Mouse (Mus musculus) embryonic facial prominence, embryonic 11.5 days (tissue): Measurements from ENCODE around the gene Chd1. TPM values are rescaled to one million over a fixed set of nuclear protein-coding genes. Genes with fewer than 3 reads are reported as not detected.
"Not testable (repeated sequence)": the region's sequence is repeated elsewhere in the genome, so short reads cannot be mapped to it uniquely, and the experiment has no call there.

Experiments used
- ATAC-seq: fragments of 200-750 bp; cut with Nextera tagmentation; replicated peaks from 2 replicates; pipeline ENCODE4 v1.8.0; 2017; ENCODE audit warnings: low read depth; ENCODE audit not compliant: insufficient number of reproducible peaks, low FRiP score, low TSS enrichment
- DNase-seq: peaks from one replicate; pipeline ENCODE4 v3.0.0-alpha.2; 2015; ENCODE audit warnings: low spot score
- H3K27ac ChIP-seq: fragments of 300-500 bp; sonication (generic); replicated peaks from 2 replicates; pipeline ENCODE4 v1.5.1; 2014; ENCODE audit warnings: mild to moderate bottlenecking, low read depth, low read length, control low read depth
- H3K27me3 ChIP-seq: fragments of 300-500 bp; sonication (generic); 2 replicates; pipeline ENCODE4 v1.6.1; 2014; ENCODE audit warnings: mild to moderate bottlenecking, low read length, moderate library complexity, mixed read lengths; ENCODE audit not compliant: control insufficient read depth, insufficient read depth
- H3K36me3 ChIP-seq: fragments of 300-500 bp; sonication (generic); replicated peaks from 2 replicates; pipeline ENCODE4 v1.6.1; 2014; ENCODE audit warnings: low read depth, mild to moderate bottlenecking, low read length, moderate library complexity, mixed read lengths; ENCODE audit not compliant: control insufficient read depth, insufficient read depth
- H3K4me1 ChIP-seq: fragments of 300-500 bp; sonication (generic); 2 replicates; pipeline ENCODE4 v1.6.1; 2014; ENCODE audit warnings: low read length, mixed read lengths; ENCODE audit not compliant: control insufficient read depth, insufficient read depth
- H3K4me2 ChIP-seq: fragments of 300-500 bp; sonication (generic); 2 replicates; pipeline ENCODE4 v1.6.1; 2014; ENCODE audit warnings: low read depth, mild to moderate bottlenecking, control low read depth, low read length, moderate library complexity
- H3K4me3 ChIP-seq: fragments of 300-500 bp; sonication (generic); 2 replicates; pipeline ENCODE4 v1.5.1; 2014; ENCODE audit warnings: low read depth, low read length, control low read depth
- H3K9ac ChIP-seq: fragments of 300-500 bp; sonication (generic); replicated peaks from 2 replicates; pipeline ENCODE4 v1.6.1; 2014; ENCODE audit warnings: mild to moderate bottlenecking, control low read depth, low read length
- H3K9me3 ChIP-seq: fragments of 300-500 bp; sonication (generic); replicated peaks from 2 replicates; pipeline ENCODE4 v1.6.1; 2016; ENCODE audit warnings: mild to moderate bottlenecking, low read length, inconsistent platforms, mixed read lengths; ENCODE audit not compliant: control insufficient read depth
- WGBS: fragments of 180-500 bp; shearing (Covaris S2); extraction: QIAGEN DNeasy Blood & Tissue Kit; methylation state at CpG from one replicate; pipeline ENCODE4 v1.1.7; 2014; 5-methylcytosine and 5-hydroxymethylcytosine counted together
- polyA plus RNA-seq: library from polyadenylated mRNA; unstranded; fragments of >200 nt; fragmentation: Nextera tagmentation; extraction: Ambion mirVana; gene quantifications from 2 replicates; pipeline ENCODE4 v1.2.1, GENCODE M21; 2014

Chd1 gene
- polyA plus RNA-seq, 1 experiment from 2014 or later = 51.1 TPM

DNA sequence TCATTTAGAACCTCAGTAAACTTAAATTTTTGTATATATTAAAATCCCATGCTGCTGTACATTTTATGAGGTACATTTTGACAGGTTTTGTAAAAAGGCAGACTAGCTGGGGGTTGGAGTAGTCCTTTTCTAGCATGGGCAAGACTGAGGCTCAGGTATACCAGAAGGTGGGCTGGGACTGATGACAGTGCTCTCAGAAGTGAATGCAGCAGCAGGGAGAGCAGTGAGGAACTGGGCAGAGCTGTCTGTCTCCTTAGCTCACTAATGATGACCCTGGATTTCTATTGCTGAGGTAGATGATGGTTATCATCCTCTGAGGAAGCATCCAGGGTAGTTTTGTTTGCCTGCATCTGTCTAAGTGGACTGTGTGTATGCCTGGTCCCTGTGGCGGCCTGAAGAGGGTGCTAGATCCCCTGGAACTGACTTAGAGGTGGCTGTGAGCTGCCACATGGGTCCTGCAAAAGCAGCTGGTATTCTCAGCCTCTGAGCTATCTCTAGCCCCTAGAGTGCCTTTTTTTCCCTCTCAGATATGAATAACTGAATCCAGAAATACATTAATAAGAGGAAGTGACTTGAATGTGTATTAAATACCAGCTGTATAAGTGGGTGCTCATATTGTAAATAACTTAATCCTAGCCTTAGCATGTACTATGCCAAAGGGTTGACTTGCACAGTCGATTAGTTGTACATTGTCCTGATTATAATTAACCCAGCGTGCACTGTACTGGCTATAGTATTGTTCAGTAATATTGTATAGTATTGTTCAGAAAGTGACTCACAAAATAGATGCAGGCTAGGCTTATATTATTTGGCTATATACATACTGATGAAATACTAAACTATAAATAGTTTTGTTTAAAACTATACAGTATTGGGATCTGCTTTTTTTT, 10.5 kb downstream of the Chd1 start:
- WGBS = 86% methylated on average over 3 of the region's 3 CpGs

DNA sequence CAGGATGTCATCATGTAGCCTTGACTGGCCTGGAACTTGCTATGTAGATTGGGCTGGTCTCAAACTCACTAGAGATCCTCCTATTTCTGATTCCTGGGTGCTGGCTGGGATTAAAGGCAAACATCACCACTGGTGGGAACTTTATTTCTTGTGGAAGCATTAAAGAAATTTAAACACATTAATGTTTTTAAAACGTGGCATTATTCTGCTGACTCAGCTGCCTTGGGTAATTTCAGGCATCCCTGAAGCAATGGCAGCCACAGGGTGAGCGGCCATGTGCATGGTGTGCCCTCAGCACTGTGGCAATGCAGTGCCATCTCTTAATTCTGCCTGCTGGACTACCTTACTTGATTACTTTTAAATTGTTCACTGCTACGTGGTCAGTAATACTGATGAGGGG, 11.2 kb downstream of the Chd1 start:
- ATAC-seq (no peak), DNase-seq (no peak)
- Histone ChIP-seq H3K27ac (no peak overlapping the region), H3K9me3 (no peaks in the 10 kb centered on the region), H3K27me3 (no peaks in the 10 kb centered on the region), H3K4me1 (no peaks in the 10 kb centered on the region), H3K4me3 (no peak overlapping the region), H3K36me3 (no peaks in the 10 kb centered on the region), H3K9ac (no peak overlapping the region), H3K4me2 (no peak overlapping the region)
- 90% methylated on average over 3 of the region's 3 CpGs for WGBS

More for the DNA sequence above, 10.5 kb downstream of the Chd1 start:
- Histone ChIP-seq H3K4me2 (no peak overlapping the region), H3K27ac (no peak overlapping the region), H3K9ac (no peak overlapping the region), H3K4me3 (no peak overlapping the region), H3K27me3 (no peaks in the 10 kb centered on the region), H3K36me3 (no peaks in the 10 kb centered on the region), H3K4me1 (no peaks in the 10 kb centered on the region), H3K9me3 (no peaks in the 10 kb centered on the region)
- DNase-seq = peak; percentile 13
- peak; percentile 56; the same call in 1 of the 2 replicates for ATAC-seq

DNA sequence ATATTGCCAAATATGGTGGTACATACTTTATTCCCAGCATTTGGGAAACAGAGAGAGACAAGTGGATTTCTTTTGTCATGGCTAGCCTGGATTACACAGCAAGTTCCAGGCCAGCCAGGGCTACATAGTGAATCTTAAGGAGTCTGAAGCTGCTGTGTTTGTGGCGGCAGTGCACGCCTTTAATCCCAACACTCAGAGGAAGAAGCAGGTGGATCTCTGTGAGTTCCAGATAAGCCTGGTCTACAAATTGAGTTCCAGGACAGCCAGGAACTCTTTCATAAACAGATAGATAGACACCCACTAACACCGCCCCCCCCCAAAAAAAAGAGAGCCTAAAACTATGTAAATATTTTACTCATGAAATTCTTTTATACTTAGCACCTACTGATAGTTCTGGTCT, 16.1 kb downstream of the Chd1 start:
- WGBS = 94% methylated on average over 3 of the region's 3 CpGs

DNA sequence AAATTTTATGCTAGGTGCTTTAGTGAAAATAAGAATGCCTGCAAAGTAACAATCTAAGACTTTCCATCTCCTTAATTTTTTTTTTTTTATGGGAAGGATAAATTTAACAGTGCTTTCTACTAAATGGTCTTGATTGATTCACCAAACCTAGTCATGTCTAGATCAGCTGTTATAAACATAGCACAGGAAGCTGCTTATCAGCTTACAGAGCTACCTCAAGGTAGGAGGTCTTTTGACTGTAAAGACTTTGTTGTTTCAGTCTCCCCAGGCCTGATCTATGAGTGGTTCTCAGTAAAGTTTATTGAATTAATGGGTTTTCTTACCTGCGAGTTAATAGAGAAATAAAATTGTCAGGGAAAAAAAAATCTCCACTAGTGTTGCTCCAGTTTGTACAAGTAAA, 18.5 kb downstream of the Chd1 start:
- 86% methylated on average over 1 of the region's 1 CpGs for WGBS
- peaks cover 11% of the 10 kb centered on the region for H3K36me3 ChIP-seq

More for the DNA sequence above, 16.1 kb downstream of the Chd1 start:
- Histone ChIP-seq H3K27me3 (no peaks in the 10 kb centered on the region), H3K4me3 (no peak overlapping the region), H3K27ac (no peak overlapping the region), H3K9me3 (no peaks in the 10 kb centered on the region), H3K4me2 (no peak overlapping the region), H3K4me1 (no peaks in the 10 kb centered on the region), H3K9ac (no peak overlapping the region), H3K36me3 (peaks cover 2% of the 10 kb centered on the region; the same call in 1 of the 2 replicates)
- no peak for ATAC-seq
- no peak for DNase-seq

DNA sequence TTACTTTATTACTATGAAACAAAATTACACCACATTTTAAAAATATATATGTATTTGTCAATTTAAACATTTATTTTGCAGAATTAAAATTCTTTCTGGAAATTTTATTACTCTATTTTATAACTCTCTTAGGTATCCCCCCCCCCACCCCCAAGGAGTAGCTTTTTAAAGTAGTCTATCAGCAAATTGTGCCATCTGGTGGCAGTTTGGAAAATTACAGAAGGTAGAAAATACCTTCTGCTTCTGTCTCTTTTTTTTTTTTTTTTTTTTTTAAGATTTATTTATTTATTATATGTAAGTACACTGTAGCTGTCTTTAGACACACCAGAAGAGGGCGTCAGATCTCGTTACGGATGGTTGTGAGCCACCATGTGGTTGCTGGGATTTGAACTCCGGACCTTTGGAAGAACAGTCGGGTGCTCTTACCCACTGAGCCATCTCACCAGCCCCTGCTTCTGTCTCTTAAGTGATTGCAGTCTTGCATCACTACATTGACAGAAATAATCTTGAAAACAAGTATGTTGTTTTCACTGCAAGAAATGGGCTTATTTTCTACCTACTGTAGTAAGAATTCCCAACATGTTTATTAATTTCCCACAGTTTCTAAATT, 19.2 kb downstream of the Chd1 start:
- WGBS = 85% methylated on average over 2 of the region's 5 CpGs
- not testable (repeated sequence) for H3K4me2 ChIP-seq, H3K27me3 ChIP-seq, H3K27ac ChIP-seq, H3K4me1 ChIP-seq, H3K9ac ChIP-seq, H3K9me3 ChIP-seq, H3K4me3 ChIP-seq, ATAC-seq
- peak; percentile 72 for DNase-seq
- peaks cover 11% of the 10 kb centered on the region for H3K36me3 ChIP-seq

More for the DNA sequence above, 18.5 kb downstream of the Chd1 start:
- Histone ChIP-seq H3K4me2 (no peak overlapping the region), H3K4me1 (no peaks in the 10 kb centered on the region), H3K4me3 (no peak overlapping the region), H3K27ac (no peak overlapping the region), H3K27me3 (no peaks in the 10 kb centered on the region), H3K9ac (no peak overlapping the region), H3K9me3 (no peaks in the 10 kb centered on the region)
- DNase-seq (no peak), ATAC-seq (no peak)

DNA sequence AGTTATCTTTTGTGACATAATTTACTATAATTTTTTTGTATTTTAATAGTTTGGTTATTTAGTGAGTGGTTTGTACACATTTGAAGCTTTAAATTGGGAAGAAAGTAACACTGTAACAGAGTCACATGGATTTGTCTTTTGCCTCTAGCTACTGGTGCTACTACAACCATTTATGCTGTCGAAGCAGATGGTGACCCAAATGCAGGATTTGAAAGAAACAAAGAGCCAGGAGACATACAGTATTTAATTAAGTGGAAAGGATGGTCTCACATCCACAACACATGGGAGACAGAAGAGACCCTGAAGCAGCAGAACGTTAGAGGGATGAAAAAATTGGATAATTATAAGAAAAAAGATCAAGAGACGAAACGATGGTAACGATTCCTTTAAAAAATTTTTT, 26.9 kb downstream of the Chd1 start:
- no peak overlapping the region for H3K4me2 ChIP-seq
- H3K9ac ChIP-seq = no peak overlapping the region
- no peaks in the 10 kb centered on the region for H3K27me3 ChIP-seq
- no peaks in the 10 kb centered on the region for H3K4me1 ChIP-seq
- H3K36me3 ChIP-seq = peaks cover 5% of the 10 kb centered on the region
- ATAC-seq (no peak), DNase-seq (no peak)
- no peak overlapping the region for H3K27ac ChIP-seq
- H3K9me3 ChIP-seq = no peaks in the 10 kb centered on the region
- WGBS = 93% methylated on average over 5 of the region's 5 CpGs
- no peak overlapping the region for H3K4me3 ChIP-seq

DNA sequence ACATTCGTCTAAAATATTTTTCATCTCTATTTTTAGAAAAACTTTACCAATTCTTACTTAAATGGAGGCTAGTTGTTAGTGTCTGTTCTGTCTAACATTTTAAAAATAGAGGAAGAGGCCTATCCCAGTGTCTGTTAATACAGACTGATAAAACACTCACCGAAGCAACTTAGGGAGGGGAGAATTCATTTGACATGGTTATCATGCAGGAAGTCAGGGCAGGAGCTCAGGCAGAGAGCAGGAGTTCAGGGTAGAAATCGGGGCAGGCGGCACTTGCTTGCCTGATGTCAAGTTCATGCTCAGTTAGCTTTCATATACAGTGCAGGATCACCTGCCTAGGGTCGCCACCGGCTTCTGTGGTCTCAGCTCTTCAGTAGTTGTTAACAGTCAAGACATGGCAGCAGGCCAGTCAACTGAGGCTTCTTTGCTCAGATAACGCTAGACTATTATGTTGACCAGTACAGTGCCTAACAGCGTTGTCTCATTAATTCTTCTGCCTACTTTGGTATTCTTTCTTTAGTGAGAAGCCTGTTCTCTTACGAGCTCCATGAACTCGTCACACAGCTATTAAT, 32.7 kb downstream of the Chd1 start:
- Histone ChIP-seq H3K9me3 (no peaks in the 10 kb centered on the region), H3K4me2 (no peak overlapping the region), H3K4me1 (no peaks in the 10 kb centered on the region)

DNA sequence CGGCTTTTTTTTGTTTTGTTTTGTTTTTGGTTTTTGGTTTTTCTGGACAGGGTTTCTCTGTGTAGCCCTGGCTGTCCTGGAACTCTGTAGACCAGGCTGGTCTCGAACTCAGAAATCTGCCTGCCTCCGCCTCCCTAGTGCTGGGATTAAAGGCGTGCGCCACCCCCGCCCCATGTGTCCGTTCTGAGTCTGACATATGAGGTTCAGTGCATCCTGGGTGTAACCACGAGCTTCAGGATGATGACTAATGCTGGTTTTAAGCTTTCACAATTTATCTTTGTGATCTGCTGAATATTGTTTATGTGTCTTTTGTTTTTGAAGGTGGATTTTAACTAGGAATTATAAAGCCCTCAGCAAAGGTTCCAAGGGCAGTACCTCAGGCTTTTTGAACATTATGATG, 37.1 kb downstream of the Chd1 start:
- H3K4me1 ChIP-seq = no peaks in the 10 kb centered on the region
- no peaks in the 10 kb centered on the region for H3K9me3 ChIP-seq
- H3K9ac ChIP-seq = no peak overlapping the region
- H3K27me3 ChIP-seq = no peaks in the 10 kb centered on the region
- no peak overlapping the region for H3K27ac ChIP-seq
- no peak overlapping the region for H3K4me3 ChIP-seq
- DNase-seq (no peak), ATAC-seq (no peak)
- 88% methylated on average over 8 of the region's 8 CpGs for WGBS
- peaks cover 6% of the 10 kb centered on the region for H3K36me3 ChIP-seq
- H3K4me2 ChIP-seq = no peak overlapping the region

More for the DNA sequence above, 32.7 kb downstream of the Chd1 start:
- peaks cover 6% of the 10 kb centered on the region for H3K36me3 ChIP-seq
- H3K27ac ChIP-seq = no peak overlapping the region
- DNase-seq (no peak), ATAC-seq (no peak)
- no peak overlapping the region for H3K9ac ChIP-seq
- no peaks in the 10 kb centered on the region for H3K27me3 ChIP-seq
- H3K4me3 ChIP-seq = no peak overlapping the region
- WGBS = 90% methylated on average over 10 of the region's 10 CpGs
